Mouse (Mus musculus) urinary bladder, postnatal 25 days (tissue): ENCODE measurements around the gene Cc2d1a.

Experiments used
- DNase-seq: peaks from one replicate; pipeline ENCODE4 v3.0.0; 2022; ENCODE audit warnings: low spot score

Gene Cc2d1a

DNA sequence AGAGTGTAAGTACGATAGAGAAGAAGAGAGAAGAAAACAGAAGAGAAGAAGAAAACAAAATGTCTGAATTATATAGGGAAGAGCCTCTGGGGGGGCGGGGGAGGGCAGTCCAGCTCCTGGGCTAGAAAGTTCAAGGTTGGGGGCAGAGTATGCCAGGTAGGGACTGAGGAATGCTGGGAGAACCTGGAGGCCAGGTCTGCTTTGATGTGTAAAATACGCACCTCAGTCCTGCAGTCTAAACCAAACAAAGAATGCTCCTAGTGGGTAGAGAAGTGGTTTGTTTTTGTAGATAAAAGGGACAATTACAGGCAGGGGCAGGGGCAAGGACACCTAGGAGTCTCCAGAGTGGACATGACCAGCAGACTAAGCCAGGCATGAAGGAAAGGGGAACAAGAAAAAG is 29.7 kb upstream of the Cc2d1a start:
- no peak for DNase-seq

DNA sequence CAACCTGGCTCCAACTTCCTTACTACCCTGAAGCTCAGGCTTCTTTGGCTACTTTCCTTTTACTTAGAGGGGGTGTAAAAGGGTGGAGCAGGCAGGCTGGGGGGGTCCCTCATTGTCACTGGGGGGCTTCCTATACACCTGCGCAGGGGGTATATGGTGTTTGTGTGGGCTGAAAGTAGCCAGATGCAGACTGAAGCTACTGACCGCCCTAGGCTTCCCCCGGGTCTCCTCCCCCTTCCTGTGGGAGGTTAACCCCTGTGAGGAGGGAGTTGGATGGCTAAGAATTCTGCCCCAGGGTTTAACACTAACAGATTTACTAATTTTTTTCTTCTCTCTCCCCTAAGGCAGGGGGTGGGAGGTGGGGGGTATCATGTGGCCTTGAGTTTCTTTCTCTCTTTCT is 28.8 kb upstream of the Cc2d1a start:
- no peak for DNase-seq

DNA sequence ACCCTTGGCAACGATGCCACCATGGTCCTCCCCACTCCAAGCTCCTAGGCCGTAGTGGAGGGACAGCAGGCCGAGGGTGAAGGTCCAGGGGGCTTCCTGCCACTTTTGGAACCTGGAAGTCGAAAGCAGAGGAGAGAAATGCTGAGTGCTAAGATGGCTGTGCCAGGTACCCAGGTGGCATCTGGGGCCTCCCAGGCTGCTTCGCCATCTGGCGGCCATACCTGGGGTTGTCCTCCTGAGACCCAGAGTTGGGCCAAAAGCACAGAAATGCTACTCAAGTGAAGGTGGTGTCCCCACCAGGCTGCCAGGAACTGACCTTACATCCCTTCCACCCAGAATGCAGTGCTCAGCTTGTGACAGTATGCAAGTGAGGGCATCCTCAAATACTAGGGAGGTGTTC is 26.1 kb upstream of the Cc2d1a start:
- DNase-seq, result no peak

DNA sequence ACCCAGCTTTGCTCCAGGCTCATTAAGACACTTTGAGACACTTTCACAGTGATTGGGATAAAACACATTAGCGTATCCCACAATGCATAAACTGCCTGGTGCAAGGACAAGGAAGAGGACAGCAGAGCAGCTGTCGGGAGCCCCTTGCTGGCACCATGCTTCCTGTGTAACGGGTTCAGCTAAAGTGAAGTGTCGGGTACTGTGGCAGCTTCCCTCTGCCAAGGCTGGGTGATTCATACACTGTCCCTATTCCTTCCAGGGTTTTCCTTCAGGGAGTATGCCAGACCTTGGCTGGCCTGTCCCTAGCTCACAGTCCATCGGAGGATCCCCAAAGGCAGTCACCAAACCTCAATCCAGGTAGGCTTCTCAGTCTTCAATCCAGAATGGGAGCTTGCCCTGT is 22.4 kb upstream of the Cc2d1a start:
- no peak for DNase-seq

DNA sequence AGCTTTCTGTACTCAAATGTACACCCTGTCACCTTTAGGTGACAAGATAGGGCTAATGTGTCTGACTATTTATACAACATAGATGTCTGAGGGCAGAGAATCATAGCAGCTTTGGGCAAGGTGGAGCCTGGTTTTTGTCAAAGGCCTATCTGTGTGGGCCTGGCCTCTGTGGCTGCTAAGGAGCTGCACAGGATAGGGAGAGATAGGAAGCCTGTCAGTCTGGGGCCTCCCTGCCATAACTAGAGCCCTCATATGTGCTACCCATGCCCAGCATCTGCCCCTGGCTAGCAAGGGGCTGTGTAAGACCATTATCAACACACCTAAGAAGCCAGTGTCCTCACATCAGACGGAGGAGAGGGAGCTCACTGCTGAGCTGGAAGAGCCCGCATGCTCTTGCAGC is 20.0 kb upstream of the Cc2d1a start:
- DNase-seq, result no peak

DNA sequence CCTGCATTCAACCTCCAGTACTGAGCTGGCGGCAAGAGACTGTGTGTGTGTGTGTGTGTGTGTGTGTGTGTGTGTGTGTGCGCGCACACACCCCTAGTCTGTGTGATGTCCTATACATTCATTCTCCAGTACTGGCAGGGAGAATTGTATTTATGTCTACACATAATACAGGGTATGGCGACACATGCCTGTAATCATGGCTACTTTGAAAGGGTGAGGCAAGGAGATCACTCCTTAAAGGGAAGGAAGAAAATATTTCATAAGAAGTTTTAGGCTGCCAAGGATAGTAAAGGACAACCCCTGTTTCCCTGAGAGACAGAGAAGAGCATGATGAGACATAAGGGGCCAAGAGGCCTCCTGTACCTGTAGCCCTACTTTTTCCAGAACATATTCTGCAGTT is 9.9 kb upstream of the Cc2d1a start:
- DNase-seq, result no peak

DNA sequence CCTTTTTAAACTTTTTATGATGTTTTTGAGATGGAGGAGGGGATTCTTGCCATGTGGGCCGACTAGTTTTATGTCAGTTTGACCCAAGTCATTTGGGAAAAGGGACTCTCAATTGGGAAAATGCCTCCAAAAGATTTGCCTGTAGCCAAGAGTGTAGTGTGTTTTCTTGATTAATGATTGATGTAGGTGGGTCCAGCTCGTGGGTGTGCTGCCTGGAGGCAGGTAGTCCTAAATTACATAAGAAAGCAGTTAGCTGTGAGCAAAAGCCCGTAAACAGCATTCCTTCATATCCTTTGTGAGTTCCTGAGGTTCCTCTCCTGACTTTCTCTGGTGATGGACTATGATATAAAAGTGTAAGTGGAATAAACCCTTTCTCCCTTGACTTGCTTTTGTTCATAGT is 1.4 kb upstream of the Cc2d1a start:
- DNase-seq, result no peak

DNA sequence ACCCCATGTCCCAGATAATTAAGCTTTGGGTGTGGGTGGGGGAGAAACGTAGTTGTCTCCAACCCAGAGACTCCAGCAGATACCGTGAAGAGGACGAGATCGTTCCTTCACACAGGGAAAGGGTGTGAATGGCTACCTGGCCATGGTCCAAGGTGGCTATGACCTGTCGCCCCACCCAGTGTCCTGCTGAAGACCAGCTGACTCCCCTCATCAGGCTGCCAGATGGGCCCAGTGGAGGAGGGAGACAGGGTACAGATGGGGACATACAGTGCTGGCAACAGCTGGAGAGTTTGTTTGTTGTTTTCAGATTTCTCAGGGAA is 755 bp upstream of the Cc2d1a start:
- no peak for DNase-seq

DNA sequence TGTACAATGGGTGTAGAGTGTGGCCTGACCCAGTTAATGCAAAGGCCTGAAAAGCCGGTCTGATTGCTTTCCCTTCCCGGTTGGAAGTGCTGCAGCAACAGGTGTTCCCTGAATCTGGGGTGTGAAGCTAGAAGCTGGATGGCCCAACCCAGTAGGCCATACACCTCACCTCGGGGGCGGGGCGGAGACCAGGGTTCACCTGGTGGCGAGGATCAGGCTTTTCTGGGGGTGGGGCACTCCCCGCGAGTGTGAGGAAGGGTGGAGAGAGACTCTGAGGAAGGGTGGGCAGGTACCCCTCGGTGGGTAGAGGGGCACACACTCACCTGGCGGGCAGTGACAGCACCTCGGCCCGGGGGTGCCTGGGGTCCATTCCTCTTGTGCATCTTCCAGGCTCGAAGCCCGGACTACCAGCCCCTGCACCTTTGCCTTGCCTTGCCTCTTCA is 391 bp downstream of the Cc2d1a start:
- peak; percentile 40 for DNase-seq

DNA sequence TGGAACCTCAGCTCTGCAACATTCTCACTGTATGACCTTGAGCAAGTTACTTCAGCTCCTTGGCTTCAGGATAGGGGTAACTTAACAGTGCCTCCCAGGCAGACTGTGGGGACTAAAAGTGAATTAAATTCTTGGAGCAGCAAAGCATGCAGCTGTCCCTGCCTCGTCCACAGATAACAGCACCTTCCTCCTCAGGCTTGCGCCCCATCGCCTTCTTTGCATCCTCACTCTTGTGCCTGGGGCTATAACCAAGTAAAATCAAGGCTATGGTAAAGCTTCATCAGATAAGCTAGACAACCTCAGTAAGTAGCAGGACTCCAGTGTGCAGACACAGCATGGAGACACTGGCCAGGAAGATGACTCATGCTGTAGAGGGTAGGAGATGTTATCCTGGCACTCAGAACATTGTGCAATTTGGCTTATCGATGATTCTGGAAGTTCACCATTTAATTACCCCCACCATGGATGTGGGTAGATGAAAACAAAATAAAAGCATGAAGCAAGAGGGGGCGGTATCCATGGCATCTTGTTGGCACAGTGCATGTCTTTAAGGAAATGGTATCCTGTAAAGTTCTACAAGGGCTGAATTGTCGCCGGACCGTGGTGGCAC is 3.0 kb downstream of the Cc2d1a start:
- DNase-seq, result no peak

DNA sequence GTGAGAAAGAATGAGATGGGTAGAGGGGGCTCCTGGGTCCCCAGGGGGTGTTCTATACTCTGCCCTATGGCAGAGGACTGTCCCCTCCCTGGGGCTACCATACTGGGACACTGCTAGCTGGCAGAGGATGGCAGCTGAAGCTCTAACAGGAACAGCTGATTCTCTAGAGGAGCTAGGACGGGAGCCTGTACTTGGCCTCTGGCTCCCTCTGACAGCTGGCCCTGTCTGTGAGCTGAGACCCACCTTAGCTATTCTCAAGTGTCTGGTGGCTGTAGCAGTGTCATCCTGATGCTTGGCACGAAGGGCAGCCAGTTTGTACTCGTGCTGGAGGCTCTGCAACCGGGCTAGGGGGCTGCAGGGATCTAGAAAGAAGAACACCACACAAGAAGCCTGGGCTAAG is 6.9 kb downstream of the Cc2d1a start:
- DNase-seq, result no peak

DNA sequence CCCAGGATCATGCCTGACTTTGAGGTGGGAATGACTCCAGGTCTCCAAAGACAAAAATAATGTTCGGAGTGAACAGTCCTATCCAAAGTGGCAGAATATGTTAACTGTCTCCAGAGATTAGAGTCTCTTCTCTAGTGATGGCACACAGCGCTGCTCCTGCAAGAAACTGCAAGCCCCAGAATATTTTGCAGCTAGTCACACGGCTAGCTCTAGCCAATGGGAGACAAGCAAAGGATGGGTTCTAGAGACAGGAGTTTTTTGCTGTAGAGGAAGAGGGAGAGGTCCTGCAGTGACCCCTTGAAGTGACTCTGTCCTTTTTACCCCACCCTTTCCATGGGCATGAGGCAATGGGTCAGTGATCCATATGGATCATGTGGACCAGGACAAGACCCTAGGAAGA is 9.9 kb downstream of the Cc2d1a start:
- no peak for DNase-seq

DNA sequence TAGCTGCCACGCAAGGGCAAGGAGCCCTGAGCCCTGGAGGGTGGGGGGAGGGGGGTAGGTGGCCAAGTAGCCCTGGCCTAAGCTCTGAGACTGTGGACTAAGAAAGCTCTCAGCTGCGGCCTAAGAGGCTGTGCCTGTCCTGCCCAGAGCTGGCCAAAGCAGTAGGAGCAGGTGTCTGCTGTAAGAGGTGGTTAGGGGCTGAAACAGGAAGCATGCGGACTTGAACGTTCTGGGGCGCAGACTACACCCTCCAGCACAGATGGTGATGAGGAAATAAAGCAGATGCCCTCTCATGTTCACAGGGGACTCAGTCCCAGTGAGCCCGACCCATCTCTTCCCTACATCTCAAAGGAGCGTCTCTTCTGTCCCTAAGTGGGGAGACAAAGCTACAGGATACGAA is 15.5 kb downstream of the Cc2d1a start:
- no peak for DNase-seq

DNA sequence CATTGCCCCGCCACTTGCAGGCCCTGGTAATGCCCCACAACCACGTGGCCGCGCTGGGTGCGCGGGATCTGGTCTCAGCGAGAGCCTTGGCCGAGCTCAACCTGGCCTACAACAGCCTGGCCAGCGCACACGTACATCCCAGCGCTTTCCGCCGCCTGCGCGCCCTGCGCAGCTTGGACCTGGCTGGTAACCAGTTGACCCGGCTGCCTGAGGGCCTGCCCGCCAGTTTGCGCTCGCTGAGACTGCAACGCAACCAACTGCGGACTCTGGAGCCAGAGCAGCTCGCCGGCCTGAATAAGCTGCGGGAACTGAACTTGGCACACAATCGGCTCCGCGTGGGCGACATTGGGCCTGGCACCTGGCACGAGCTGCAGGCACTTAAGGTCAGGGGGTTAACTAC is 16.9 kb downstream of the Cc2d1a start:
- DNase-seq, result no peak

DNA sequence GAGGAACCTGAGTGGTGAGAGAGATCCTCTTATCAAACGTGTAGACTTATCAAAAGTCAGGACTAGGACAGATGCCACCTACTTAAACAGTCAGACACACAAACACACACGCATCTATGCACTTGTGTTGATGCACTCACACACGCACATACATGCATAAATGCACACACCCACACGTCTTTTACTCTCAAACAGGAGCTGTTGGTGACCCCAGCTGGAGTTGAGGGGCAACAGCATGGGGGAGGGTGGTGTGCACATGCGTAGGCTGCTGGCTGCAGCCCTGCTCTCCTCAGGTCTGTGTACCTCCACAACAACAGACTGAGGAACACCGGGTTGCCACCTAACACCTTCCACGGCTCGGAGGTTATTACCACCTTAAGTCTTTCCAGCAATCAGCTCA is 19.5 kb downstream of the Cc2d1a start:
- DNase-seq, result no peak

DNA sequence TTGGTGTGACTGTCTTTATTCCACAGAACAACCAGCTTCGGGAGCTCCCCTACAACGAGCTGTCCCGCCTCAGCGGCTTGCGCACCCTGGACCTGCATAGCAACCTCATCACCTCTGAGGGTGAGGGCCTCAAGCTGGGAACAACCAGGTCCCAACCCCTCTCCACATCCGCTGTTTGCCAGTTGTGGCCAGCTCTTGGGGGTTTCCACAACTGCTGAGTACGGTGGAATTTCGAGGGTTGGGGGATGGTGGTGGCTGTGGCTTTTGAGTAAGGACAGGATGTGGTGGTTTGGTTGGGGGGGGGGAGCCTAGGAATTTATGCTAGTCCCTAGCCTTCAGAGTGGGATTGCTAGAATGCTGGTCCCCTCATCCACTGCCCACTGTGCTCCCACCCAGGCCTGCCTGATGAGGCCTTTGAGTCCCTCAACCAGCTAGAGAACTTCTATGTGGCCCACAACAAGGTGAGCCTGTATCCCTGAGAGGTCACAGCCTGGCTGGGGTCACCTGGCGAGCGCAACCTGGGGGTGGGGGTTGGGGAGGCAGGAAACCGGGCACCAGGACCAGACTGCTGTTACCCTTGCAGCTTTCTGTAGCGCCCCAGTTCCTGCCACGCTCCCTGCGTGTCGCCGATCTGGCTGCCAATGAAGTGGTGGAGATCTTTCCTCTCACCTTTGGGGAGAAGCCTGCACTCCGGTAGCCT is 20.4 kb downstream of the Cc2d1a start:
- no peak for DNase-seq

DNA sequence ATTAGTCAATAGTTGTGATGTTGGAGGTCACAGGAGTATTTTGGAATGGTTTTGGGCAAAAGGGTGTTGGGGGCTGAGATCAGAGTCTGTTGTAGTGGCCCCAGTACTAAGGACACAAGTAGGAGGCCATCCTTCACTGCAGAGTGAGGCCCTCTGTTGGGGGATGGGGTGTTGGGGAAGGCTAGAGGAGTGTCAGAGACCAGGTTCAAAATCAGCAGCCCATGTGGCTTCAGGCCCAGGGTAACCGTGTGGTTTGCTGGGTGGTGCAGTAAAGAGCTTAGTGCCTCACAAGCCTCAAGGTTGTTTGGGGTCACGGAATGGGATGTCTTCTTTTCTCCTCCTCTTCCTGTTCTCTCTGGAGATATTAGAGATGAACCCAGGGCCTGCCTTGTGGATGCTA is 21.0 kb downstream of the Cc2d1a start:
- DNase-seq, result no peak

DNA sequence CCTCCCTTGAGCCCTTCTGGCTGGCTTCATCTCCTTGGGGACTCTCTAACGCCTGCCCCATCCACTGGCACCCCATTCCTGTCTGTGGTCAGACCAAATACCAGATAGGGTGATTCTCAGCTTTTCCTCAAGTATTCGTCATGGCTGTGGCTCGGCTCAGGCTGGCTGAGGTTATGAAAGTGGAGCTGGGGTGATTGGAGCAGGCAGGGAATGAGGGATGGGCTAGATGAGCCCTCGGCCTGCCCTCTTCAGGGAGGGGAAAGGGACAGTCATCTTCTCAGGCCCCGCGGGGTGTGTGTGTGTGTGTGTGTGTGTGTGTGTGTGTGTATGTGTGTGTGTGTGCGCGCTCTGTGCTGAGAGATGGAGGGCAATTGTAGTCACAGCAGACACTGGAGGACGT is 22.1 kb downstream of the Cc2d1a start, which contains the start of gene Podnl1:
TSS of gene Podnl1 (plus strand) at position 334 of the 400 bp plus-strand sequence.
- no peak for DNase-seq

DNA sequence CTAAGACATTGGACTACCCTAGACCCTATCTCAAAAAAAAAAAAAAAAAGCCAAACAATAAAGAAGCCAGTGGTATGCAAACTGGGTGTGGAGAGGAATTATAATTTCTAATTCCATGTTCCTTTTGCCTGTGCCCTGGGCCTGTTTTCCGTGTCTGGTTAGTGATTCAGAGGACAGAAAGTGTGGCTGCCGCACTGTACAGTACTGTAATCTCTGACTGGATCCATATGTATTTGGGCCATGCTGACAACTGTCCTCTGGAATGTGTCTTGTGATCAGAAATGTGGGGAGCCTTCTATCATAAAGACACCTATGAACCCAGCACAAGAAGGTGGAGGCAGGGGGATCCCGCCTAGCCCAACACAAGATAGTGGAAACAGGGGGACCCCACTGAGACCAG is 25.6 kb downstream of the Cc2d1a start:
- DNase-seq, result no peak

DNA sequence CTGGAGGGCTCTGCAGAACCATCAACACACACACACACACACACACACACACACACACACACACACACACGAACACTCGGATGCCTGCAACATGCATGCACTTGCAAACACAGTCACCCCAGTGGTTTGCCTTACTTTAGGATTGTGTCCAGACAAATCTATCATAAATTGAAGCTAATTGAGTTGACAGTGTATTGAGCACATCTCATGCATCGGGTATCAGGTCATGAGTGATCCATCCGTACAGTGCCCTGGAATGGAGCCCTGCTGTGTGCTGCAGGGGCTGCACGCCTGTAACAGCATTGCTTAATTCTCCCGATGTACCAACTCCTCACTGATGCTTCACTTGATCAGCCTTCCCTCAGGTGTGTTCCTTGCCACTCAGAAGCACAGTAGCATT is 32.1 kb downstream of the Cc2d1a start:
- DNase-seq, result no peak

DNA sequence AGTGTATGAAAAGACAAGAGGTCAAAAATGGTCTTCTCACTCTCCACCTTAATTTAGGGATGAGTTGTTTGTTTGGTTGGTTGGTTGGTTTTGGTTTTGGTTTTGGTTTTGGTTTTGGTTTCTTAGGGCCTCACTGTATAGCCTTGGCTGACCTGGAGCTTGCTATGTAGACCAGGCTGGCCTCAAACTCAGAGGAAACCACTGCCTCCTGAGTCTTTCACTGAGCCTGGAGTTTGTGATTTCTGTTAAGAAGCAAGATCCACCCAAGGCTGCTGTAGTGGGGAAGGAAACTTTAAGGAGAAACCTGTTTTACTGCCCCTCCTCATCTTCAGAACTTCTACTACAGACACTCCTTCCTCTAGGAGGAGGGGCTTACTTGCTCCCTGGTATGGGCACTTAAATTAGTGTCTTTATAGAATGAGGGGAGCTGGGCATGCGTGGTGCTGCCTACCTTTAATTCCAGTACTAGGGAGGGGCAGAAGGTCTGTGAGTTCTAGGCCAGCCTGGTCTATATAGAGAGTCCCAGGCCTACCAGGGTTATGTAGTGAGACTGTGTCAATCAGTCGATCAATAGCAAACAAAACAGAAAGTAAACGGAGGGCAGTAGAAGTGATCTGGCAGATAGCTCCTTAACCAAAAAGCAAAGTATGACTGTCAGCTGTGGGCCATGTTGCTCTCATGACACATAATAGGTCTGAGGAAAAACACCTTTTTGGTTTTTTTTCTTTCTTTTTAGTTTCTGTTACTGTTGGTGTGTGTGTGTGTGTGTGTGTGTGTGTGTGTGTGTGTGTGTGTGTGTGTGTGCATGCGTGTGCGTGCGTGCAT is 41.3 kb downstream of the Cc2d1a start:
- DNase-seq, result no peak

DNA sequence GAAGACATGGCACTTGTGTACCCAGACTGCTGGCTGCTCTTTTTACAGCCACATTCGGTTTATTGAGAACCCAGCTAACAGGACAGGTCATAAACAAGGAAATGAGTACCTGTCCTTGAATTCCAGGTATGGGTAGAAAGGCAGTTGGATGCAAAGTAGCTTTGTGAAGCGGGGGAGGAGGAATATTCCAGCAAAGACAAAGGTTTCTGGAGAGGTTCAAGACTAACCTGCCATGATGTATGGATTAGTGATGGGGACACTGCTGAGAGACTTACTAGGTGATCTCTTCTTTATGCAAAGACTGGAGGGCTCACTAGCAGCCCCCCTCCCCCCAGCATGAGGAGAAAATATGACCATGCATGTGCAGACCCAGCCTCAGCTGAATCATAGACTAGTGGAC is 42.1 kb downstream of the Cc2d1a start:
- no peak for DNase-seq
